Mouse (Mus musculus): ENCODE measurements around the gene Plcb4.
A peak's percentile ranks its signal among the peaks of the same experiment; 100 is the strongest.
"Not testable (repeated sequence)": the region's sequence is repeated elsewhere in the genome, so short reads cannot be mapped to it uniquely, and the experiment has no call there.

The Plcb4 gene

DNA sequence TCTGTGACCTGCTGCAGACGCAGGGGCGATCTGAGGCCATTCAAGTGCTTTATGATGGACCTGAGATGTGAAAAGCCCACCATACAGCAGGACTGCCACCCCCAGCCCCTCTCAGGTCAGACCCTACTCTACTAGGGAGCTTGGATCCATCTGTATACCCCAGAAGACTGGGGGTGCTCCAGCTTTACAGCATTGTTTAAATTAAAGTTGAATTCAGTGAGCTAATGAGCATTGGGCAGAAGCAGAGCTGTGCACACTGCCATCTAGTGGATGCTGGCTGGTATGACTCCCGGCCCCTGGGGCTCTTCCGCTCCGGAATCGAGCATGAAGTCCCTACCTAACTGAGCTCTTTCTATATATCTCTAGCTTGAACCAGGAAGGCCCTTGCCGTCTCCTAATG lies 298.9 kb downstream of the Plcb4 start:
- DNase-seq (ENCODE audit: low read depth): peak; percentile 70

DNA sequence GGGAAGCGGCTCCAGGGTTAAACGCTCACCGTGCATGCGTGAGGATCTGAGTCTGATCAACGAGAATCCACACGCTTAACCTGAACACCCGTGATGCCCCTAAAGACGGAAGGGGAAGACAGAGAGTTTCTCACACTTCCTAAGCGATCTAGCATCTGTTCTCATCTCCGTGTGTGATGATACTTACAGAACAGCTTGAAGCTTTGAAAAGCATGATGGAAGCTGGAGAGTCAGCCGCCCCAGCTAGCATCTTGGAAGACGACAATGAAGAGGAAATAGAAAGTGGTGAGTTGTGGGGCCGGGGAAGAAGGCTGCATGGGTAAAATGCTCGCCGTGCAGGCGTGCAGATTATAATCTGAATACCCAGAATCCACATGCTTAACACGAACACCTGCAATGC lies 299.6 kb downstream of the Plcb4 start:
- DNase-seq (ENCODE audit: low read depth): no peak

DNA sequence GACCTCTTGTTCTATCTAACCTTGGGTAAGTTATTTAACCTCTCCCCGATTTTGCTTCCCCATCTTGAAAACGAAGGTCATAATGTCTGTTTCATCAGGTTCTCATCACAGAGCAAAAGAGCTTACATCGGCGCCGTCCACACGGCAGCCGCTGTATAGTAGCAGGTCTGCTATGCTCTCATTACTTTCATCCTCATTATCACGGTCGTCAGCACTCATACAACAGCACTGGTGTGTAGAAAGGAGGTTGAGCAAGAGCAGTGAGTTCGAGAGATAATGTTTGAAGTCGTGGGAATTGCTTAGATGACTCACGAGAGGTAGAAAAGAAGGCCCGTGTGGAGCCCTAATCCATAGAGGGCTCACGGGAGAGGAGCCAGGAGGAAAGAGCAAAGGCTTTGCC lies 304.3 kb downstream of the Plcb4 start:
- no peak for DNase-seq (ENCODE audit: low read depth)

DNA sequence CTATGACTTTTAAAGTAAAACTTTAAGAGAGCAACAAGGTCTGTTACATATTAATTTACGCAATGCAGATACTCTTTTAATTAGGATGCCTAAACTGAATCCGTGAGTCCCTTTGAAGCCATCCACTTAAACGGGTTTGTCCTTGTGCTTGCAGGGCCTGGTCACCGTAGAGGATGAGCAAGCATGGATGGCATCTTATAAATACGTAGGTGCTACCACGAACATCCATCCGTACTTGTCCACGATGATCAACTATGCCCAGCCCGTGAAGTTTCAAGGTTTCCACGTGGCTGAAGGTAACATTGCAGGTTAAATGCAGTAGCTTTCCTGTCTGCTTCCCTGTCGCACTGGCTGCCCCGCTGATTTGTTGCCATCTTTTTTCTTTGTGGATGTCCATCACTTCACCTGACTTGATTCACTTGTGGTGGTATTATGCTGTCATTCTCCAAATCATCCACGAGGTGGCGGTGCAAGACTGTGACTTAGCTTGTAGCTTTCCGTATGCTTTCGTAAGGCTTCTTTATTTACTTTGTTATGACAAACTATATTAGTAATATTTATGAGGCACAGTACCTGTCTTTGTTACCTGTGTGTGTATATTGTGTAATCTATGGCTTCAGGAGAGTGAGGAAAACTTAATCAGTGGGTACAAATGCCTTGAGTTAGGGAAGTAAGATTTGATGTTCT lies 308.2 kb downstream of the Plcb4 start:
- peak; percentile 56 for DNase-seq (ENCODE audit: low read depth)

DNA sequence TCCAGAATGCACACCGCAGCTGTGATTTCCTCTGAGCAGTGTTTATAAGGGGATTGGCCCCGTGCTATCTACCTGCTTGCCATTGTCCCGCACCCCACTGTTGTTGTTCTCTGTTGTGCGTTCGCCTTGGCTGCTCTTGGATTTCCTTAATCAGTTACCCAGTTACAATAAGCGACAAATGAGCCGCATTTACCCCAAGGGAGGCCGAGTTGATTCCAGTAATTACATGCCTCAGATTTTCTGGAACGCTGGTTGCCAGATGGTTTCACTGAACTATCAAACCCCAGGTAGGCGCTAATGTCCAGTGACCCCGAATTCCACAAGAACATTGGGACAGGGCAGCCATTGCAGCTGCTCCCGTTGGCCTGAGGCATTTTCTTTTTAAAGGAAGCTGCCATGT lies 309.3 kb downstream of the Plcb4 start:
- no peak for DNase-seq (ENCODE audit: low read depth)

DNA sequence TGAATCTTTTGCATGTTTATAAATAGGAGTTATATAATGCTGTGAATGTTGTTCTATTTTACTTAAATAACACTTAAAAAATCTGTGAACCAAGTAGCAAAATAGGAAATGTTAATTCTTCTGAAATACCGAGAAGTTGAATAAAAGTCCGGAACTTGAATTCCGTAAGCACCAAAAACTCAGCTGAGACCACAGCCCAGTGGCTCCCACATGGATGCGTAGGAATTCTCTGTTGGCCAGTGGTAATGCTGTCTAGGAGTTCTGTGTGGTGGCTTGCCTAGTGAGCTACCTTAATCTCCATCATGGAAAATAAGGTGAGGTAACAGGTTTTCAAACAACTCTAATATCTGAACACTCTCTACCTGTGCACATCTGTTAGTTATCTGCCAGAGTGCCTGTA lies 312.1 kb downstream of the Plcb4 start:
- DNase-seq (ENCODE audit: low read depth): no peak

DNA sequence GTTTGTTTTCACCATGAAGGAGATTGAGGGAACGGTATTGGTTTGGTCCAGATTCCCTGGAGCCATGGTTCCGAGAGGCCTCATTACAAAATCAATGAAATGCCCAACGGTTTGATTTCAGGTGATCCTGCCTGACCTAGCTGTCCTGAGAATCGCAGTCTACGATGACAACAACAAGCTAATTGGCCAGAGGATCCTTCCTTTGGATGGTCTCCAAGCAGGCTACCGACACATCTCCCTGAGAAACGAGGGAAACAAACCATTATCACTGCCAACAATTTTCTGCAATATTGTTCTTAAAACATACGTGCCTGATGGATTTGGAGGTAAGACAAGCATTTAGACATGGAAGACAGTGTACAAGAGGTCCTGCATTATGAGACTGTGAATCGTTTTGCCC lies 317.2 kb downstream of the Plcb4 start:
- no peak for DNase-seq (ENCODE audit: low read depth)

DNA sequence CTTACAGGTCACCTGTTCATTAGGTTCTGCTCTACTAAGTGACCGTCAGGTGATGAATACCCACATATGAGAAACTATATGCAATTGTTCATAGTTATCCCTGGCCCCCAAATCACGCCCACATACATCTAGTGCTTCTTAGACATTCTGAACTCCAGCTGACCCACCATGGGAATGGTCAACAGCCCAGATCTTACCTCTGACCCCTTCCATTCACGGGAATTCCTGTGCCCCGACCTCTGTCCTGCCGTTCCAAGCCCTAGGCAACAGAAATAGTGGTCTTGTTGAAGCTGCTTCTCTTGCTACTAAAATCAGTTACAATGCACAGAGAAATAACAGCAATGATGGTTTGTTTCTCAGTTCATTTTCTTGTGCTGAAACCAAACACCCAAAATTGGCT lies 320.0 kb downstream of the Plcb4 start:
- no peak for DNase-seq (ENCODE audit: low read depth)

DNA sequence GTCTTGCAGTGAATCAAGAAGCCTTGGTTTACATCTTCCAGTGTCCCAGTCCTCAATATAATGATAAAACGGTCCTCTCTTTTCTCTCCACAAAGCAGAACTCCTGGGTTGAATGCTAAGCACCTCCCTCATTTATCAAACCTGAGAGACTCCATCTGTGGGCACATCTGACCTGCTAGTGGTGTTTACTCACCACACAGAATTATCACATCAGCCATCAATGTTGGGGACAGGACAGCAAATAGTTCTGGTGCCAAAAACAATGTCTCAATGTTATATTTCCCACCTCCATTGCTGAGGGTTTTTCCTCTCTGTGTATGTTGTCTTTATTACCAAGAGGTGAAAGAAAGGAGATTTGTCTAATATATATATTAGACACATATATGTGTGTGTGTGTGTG lies 321.6 kb downstream of the Plcb4 start:
- DNase-seq (ENCODE audit: low read depth): no peak

DNA sequence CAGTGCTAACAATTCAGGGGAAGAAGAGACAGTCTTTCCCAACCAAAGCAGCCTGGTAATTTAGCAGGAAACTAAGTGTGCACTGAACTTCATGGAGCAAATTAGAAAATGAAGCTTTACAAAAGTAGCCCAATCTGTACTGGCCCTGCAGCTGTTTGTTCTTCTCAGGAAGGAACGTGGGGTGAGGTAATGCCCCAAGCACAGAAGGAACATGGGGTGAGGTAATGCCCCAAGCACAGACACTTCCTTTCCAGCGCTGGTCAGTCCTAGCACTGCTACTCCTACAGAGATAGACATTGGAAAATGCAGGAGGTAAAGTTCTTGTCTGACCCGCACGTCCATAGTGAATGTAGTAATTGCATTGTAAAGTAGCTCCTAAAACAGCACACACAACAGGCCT lies 325.2 kb downstream of the Plcb4 start:
- no peak for DNase-seq (ENCODE audit: low read depth)

DNA sequence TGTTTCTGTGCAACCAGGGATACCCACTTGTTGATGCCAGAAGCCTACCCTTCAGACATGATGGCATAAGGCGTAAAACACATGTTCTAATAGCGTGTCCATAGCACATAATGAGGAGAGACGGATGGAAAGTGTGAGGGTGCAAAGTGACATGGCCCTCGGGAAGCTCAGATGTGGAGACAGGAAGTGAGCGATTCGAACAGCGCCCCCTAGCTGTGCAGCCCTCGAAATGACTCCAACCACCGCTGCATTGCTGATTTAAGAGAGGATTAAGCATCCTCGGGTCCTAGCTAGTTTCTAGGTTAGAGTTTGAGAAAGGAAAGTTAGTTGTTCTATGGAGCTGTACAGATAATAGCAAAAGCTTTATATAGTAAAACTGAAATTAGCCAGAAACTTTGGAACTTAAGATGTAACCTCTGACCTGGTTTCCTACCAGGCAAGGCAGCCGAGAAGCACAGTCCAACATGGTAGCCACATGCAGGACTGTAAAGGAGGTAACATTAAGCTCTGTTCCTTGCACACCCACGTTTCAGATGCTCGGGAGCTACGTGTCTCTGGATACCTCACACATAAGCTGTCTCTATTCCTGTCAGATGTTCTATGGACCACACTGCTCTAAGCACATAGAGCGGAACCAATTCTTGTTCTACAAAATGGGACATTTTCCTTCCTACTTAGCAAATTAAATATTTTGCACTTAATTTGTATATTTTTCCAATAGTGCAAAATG lies 326.9 kb downstream of the Plcb4 start:
- peak; percentile 11 for DNase-seq (ENCODE audit: low read depth)

DNA sequence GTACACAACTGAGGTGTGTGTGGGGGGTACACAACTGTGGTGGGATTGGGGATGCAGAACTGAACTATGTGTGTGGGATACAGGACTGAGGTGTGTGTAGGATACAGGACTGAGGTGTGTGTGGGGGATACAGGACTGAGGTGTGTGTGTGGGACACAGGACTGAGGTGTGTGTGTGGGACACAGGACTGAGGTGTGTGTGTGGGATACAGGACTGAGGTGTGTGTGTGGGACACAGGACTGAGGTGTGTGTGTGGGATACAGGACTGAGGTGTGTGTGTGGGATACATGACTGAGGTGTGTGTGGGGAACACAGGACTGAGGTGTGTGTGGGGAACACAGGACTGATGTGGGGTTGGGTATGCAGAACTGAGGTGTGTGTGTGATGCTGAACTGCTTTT lies 329.7 kb downstream of the Plcb4 start:
- not testable (repeated sequence) for DNase-seq (ENCODE audit: low read depth)

DNA sequence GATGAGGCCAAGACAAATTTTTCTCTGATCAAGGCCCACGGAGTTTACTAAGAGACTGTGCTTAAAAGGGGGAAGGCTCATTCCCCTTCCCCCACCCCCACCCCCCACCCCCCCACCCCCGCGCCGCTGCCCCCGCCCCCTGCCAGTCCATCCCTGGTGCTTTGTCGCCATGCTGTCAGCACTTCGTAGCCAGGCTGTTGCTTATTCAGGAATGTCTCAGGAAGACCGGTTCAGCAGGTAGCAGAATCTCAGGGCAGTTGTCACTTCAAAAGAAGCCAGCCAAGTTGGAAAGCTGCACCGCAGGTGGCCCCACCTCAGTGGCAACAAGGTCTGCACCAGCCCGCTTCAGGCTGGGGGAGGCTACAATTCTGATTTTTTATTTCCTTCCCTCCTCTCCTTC lies 331.9 kb downstream of the Plcb4 start:
- not testable (repeated sequence) for DNase-seq (ENCODE audit: low read depth)

DNA sequence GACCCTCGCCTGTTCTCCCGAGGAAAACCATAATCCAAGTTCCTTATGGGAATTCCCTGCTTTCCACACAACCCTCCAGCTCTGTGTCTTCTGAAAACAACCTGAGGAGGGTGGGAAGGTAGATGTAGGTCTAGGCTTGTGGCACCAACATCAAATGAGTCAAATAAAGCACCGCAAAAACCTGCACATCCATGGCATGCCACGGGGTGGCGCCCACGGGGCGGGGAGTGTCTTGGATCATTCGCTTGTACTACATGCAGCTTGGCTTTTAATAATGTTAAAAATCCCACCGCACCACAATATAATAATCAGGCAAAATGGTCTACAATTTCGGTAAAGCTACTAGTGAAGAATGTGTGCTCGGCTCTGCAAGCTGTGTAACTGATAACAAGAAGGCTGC lies 334.5 kb downstream of the Plcb4 start:
- no peak for DNase-seq (ENCODE audit: low read depth)

DNA sequence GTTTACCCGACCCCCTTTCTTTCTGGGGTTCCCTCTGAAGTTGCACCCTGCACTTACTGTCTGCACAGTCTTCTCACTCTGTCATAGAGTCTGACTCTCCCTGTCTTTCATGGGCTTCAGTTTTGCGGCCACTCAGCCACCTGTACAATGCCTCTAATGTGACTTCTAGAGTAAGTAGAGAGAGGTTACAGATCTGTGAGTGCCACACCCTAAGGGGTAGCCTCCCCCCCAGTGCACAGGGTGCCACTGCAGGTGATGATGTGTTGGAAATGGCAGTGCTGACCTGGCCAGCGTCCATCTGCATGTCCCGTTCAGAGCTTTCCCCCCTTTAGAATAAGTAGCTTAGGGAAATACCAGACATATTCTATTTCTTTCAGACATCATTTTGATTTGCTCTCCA lies 336.4 kb downstream of the Plcb4 start:
- DNase-seq (ENCODE audit: low read depth): no peak

DNA sequence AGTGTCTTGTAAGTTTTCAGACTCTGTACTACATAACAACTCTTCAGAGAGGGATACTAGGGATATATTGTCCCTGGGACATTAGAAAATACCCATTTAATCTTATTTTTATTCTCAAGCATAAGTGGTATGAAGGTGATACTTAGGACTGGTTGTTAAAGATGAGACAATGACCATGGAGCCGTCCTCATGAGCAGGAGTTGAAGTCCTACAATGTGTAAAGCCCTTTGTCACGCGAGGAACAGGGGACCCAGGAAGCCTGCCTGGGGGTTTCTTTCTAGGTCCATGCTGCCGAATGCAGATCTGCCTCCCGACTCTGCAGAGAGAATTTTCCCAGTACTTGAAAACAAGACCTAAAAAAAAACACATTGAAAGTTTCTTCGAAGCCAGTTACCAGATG lies 338.1 kb downstream of the Plcb4 start:
- DNase-seq (ENCODE audit: low read depth): no peak

DNA sequence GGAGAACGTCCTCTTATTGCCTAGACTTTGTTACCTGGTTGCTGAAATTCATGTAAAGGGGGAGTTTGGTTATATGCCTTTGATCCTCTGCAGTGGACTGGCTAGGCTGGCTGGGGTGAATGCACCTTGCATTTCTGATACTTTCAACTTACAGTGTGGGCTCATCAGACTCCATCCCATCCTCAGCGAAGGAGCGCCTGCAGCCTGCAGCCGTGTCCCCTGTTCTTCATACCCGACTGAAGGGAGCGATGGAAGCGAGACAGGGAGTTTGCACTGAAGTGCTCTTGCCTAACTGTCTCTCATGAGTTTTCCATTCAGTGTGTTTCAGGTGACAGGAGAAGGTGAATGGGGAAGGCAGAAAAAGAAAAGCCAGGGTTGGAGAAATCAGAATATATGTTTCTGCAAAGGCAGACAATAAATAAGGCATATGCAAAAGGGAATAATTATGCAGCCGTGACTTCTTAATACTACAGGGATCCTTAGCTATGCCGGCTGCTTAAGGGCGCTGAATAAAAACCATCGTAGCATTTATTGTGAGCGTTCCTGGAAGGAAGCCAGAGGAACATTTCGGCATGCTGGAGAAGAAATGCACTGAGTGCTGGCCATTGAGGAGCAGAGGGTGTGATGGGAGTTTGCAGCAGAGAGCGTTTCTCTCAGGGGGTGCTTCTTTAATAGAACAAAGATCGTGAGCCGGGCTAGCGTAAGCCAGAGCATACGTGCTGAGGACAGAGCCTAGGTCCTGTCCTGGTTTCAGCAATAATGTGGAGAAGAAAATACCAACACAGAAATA lies 338.7 kb downstream of the Plcb4 start:
- DNase-seq (ENCODE audit: low read depth): no peak

DNA sequence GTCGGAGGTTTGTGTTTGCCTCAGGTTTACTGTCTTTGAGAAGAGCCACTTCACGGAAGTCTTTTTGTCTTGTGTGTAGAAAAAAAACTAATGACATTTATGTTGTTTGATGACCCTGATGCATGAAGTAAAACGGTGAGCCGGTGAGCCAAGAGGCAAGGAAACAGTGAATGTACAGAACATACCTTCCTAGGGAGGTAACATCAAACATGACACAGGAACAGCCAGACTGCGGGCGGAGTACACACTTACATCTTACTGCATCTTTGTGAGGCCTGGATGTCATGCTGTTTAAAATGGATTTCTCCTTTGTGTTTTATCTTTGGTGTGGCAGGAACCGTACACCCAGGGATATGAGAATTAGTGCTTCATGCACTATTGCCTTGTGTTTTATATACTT lies 340.1 kb downstream of the Plcb4 start:
- DNase-seq (ENCODE audit: low read depth): no peak

DNA sequence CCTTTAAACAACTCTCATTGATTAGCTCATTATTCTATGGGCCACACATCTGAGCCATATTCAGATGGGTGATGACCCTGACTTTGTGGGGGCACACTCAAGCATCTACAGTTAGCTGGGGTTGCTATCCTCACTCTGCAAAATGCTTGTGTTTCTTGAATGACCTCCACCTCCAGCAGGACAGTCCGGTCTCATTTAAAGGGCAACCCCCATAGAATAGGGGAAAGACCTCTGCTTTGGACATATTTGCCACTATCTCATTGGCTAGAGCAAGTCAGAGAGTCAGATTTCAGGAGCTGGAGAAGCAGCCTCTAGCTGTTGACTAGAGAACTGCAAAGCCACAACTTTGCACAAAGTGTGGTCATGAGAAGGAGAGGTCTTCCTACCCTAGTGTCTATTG lies 340.6 kb downstream of the Plcb4 start:
- DNase-seq (ENCODE audit: low read depth): no peak

DNA sequence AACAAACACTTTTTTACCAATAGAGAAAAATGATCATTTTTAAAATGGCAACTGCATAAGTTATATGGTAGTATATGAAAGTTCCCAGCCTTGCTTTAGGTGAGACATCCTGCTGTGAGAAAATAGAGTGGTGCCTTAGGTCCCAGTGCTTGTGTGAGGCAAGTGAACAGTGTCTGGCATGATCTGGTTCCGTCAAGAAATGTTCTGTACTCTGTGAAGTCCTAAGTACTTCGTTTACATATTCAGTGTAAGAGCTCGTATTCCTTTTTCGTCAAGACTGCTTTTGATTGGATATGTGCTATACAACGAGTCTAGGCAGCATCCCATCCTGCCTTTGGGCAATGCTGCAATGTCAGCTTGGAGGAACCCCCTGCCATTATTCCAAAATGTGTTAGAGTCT lies 342.1 kb downstream of the Plcb4 start:
- no peak for DNase-seq (ENCODE audit: low read depth)

DNA sequence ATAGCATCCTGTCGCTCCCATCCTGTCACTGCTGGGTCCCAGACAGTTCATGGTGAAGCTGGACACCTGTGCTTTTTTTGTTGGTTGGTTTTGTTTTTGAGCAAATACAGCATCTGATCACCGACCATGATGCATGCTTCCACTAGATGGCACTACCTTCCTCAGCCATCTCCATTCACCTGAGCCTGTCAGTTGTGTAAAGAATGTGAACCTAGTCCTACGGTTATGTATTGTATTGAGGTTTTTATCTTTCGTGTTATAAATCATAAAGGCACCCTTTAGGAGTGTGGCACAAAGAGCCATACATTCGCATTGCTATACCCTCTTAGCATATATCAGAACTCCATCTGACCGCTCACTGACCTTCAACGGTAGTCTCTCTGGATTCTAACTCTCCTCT lies 343.3 kb downstream of the Plcb4 start:
- peak; percentile 5 for DNase-seq (ENCODE audit: low read depth)

DNA sequence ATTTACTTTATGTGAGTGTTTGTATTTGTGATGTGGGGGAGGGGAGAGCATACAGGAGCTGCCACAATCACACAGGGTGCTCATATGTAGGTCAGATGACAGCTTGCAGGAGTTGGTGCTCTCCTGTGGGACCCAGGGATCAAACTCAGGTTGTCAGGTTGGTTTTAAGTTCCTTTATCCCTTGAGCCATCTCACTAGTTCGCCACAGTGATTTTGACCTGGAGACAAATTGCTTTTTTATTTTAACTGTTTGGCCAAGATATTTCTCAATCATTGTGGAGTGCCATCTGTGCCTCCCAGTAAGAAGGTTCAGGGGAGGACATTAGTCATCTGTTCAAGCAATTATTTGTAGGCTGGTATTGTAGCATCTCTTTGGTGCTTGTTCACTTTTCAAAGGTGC lies 345.0 kb downstream of the Plcb4 start:
- no peak for DNase-seq (ENCODE audit: low read depth)

DNA sequence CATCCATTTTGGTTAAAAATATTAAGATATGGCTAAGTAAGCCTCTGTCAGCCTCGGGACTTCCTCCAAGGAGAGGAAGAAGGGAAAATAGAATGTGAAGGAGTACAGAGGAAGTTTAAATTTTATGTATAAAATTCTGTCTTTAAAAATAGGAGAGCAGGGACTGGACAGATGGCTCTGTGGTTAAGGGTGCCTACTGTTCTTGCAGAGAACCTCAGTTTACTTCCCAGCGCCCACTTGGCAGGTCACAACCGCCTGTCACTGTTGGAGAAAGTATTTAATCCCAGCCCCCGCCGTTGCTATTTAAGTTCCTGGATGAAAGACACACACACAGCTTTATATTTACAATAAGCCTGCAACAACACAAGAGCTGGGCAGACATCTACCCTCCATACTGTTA lies 347.5 kb downstream of the Plcb4 start:
- no peak for DNase-seq (ENCODE audit: low read depth)

All from induced T-regulatory cell, adult 2 months (primary cell).